Mouse (Mus musculus) liver, adult 2 months (tissue): ENCODE measurements around the gene Me1. TPM values are rescaled to one million over a fixed set of nuclear protein-coding genes. Genes with fewer than 3 reads are reported as not detected.

Experiments used
- DNase-seq: peaks from one replicate; pipeline ENCODE4 v3.0.0-alpha.2; 2011; ENCODE audit warnings: low read depth, low spot score; ENCODE audit errors: extremely low read depth
- H3K27ac ChIP-seq: fragments of 200-500 bp; replicated peaks from 2 replicates; pipeline ENCODE4 v1.5.1; 2012; ENCODE audit warnings: low read depth, mild to moderate bottlenecking, control low read depth, inconsistent platforms, low read length; ENCODE audit not compliant: insufficient read depth
- H3K27me3 ChIP-seq: fragments of 200-500 bp; 2 replicates; pipeline ENCODE4 v1.6.1; 2012; ENCODE audit warnings: mild to moderate bottlenecking, moderate library complexity, low read length, inconsistent platforms; ENCODE audit not compliant: control insufficient read depth, insufficient read depth
- H3K36me3 ChIP-seq: fragments of 200-500 bp; 2 replicates; pipeline ENCODE4 v1.6.1; 2012; ENCODE audit warnings: low read length, inconsistent platforms; ENCODE audit not compliant: control insufficient read depth, insufficient read depth
- H3K4me1 ChIP-seq: fragments of 200-500 bp; 2 replicates; pipeline ENCODE4 v1.6.1; 2011; ENCODE audit warnings: low read length; ENCODE audit not compliant: control insufficient read depth, insufficient read depth
- H3K4me3 ChIP-seq: fragments of 200-500 bp; 2 replicates; pipeline ENCODE4 v1.5.1; 2011; ENCODE audit warnings: low read depth, mild to moderate bottlenecking, control low read depth, low read length, moderate library complexity; ENCODE audit not compliant: insufficient read depth
- H3K79me2 ChIP-seq: fragments of 200-500 bp; 2 replicates; pipeline ENCODE4 v1.6.1; 2012; ENCODE audit warnings: inconsistent platforms, mild to moderate bottlenecking, low read length, moderate library complexity; ENCODE audit not compliant: control insufficient read depth, insufficient read depth
- H3K9ac ChIP-seq: fragments of 200-500 bp; 2 replicates; pipeline ENCODE4 v1.6.1; 2012; ENCODE audit warnings: low read depth, mild to moderate bottlenecking, control low read depth, inconsistent platforms, low read length
- CTCF ChIP-seq: fragments of 200-500 bp; IDR thresholded peaks from 2 replicates; pipeline ENCODE4 v1.5.1; 2011; ENCODE audit warnings: low read depth, low read length, control low read depth
- POLR2A ChIP-seq: fragments of 200-500 bp; IDR thresholded peaks from 2 replicates; pipeline ENCODE4 v1.6.1; 2011; ENCODE audit warnings: low read length, control low read depth; ENCODE audit not compliant: insufficient read depth; ENCODE audit errors: extremely low read depth
- WGBS: fragments of 180-500 bp; shearing (Covaris S2); methylation state at CpG from one replicate; pipeline ENCODE4 v1.1.7; 2018; 5-methylcytosine and 5-hydroxymethylcytosine counted together
- polyA plus RNA-seq: library from polyadenylated mRNA; depleted of rRNA; stranded (reverse); fragments of >200 nt; gene quantifications from 2 replicates; pipeline ENCODE4 v1.2.3, GENCODE M21; 2012
- total RNA-seq: library from RNA; depleted of rRNA; stranded (reverse); fragments of >200 nt; gene quantifications from 2 replicates; pipeline ENCODE4 v1.2.3, GENCODE M21; 2014

Gene Me1
- total and polyA plus RNA-seq, 2 experiments = 87.4 to 101 TPM

- Histone ChIP-seq H3K4me1 (no peaks in the 10 kb centered on the region), H3K27ac (no peak overlapping the region), H3K79me2 (no peaks in the 10 kb centered on the region), H3K9ac (no peak overlapping the region), H3K4me3 (no peak overlapping the region), H3K36me3 (peaks cover 76% of the 10 kb centered on the region), H3K27me3 (no peaks in the 10 kb centered on the region)
- no peak for TF ChIP-seq CTCF
- TF ChIP-seq POLR2A = no peak
- WGBS = 94% methylated on average over 4 of the region's 4 CpGs
- DNase-seq = no peak
Measured at GRCm38 (mm10) chr9:86554641-86555040, 141.1 kb downstream of the Me1 start.

- no peak overlapping the region for H3K9ac ChIP-seq
- H3K79me2 ChIP-seq = no peaks in the 10 kb centered on the region
- H3K27ac ChIP-seq = no peak overlapping the region
- DNase-seq = no peak
- H3K27me3 ChIP-seq = no peaks in the 10 kb centered on the region
- no peak overlapping the region for H3K4me3 ChIP-seq
- TF ChIP-seq CTCF = no peak
- TF ChIP-seq POLR2A = no peak
- 78% methylated on average over 9 of the region's 9 CpGs for WGBS
- H3K36me3 ChIP-seq = peaks cover 71% of the 10 kb centered on the region
- H3K4me1 ChIP-seq = no peaks in the 10 kb centered on the region
Measured at GRCm38 (mm10) chr9:86553886-86554285, 141.9 kb downstream of the Me1 start.

- no peak for DNase-seq
- H3K4me1 ChIP-seq = no peaks in the 10 kb centered on the region
- 97% methylated on average over 3 of the region's 3 CpGs for WGBS
- no peak overlapping the region for H3K9ac ChIP-seq
- H3K27me3 ChIP-seq = no peaks in the 10 kb centered on the region
- no peak for TF ChIP-seq CTCF
- TF ChIP-seq POLR2A = no peak
- H3K4me3 ChIP-seq = no peak overlapping the region
- peaks cover 67% of the 10 kb centered on the region for H3K36me3 ChIP-seq
- H3K79me2 ChIP-seq = no peaks in the 10 kb centered on the region
- H3K27ac ChIP-seq = no peak overlapping the region
Measured at GRCm38 (mm10) chr9:86550717-86551116, 145.0 kb downstream of the Me1 start.

GRCm38 (mm10) chr9:86549637-86550162 lies 146.1 kb downstream of the Me1 start:
- DNase-seq = no peak
- WGBS = 53% methylated on average over 5 of the region's 5 CpGs
- no peaks in the 10 kb centered on the region for H3K79me2 ChIP-seq
- TF ChIP-seq CTCF = no peak
- no peak for TF ChIP-seq POLR2A
- H3K4me3 ChIP-seq = no peak overlapping the region
- no peak overlapping the region for H3K9ac ChIP-seq
- no peak overlapping the region for H3K27ac ChIP-seq
- peaks cover 68% of the 10 kb centered on the region for H3K36me3 ChIP-seq
- H3K4me1 ChIP-seq = no peaks in the 10 kb centered on the region
- H3K27me3 ChIP-seq = no peaks in the 10 kb centered on the region

GRCm38 (mm10) chr9:86544559-86544958 lies 151.2 kb downstream of the Me1 start:
- H3K4me1 ChIP-seq = no peaks in the 10 kb centered on the region
- no peaks in the 10 kb centered on the region for H3K79me2 ChIP-seq
- TF ChIP-seq POLR2A = no peak
- TF ChIP-seq CTCF = no peak
- no peak overlapping the region for H3K27ac ChIP-seq
- no peak for DNase-seq
- 50% methylated on average over 1 of the region's 1 CpGs for WGBS
- H3K27me3 ChIP-seq = no peaks in the 10 kb centered on the region
- peaks cover 55% of the 10 kb centered on the region for H3K36me3 ChIP-seq
- no peak overlapping the region for H3K9ac ChIP-seq
- no peak overlapping the region for H3K4me3 ChIP-seq

GRCm38 (mm10) chr9:86543451-86543850 lies 152.3 kb downstream of the Me1 start:
- H3K36me3 ChIP-seq = peaks cover 50% of the 10 kb centered on the region
- no peak overlapping the region for H3K27ac ChIP-seq
- DNase-seq = no peak
- H3K27me3 ChIP-seq = no peaks in the 10 kb centered on the region
- H3K4me3 ChIP-seq = no peak overlapping the region
- TF ChIP-seq POLR2A (no peak), CTCF (no peak)
- H3K79me2 ChIP-seq = no peaks in the 10 kb centered on the region
- H3K4me1 ChIP-seq = no peaks in the 10 kb centered on the region
- WGBS = 92% methylated on average over 3 of the region's 3 CpGs
- no peak overlapping the region for H3K9ac ChIP-seq
